ENCODE assay signal across 27 mouse cellular contexts in the genomic region with DNA sequence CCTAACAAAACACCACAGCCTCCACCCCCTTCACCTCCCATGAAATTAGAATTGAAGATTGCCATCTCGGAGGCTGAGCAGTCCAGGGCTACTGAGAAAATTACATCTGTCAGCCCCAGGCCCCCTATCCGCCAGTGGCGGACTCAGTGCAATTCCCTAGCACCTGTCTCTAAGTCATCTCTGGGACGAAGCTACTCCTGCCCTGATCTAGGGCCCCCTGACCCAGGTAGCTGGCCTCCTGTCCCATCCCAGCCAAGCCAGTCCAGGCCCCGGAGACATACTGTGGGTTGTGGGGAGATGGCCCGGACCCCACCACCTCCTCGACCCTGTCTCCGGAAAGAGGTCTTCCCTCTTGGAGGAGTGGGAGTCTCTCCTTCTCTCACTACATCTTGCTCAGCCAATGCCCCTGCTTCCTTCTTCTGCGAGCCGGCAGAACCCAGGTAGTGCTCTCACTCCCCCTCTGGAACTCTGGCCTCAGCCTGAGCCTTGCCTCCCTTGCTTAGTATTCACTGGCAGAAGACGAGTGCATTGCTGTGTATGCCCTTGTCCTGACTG. TPM values are rescaled to one million over a fixed set of nuclear protein-coding genes. Genes with fewer than 3 reads are reported as not detected.
DNase-seq lines count a peak whose midpoint lies in the region; ATAC-seq lines count a peak whose summit lies in the region.
"Had no signal": no experiment of that assay in that cellular context is flagged by ENCODE, and none has a peak within 500 bp of the region (broad histone marks: within the 10 kb centered on the region; RNA-seq: fewer than 3 reads in every experiment).

No protein-coding gene starts in this region.

- WGBS in limb, embryonic 11.5 days, result 95% methylated on average over 11 of the region's 11 CpGs
- WGBS in limb, embryonic 10.5 days, result 93% methylated on average over 11 of the region's 11 CpGs
- 94% methylated on average over 11 of the region's 11 CpGs for WGBS in embryonic facial prominence, embryonic 13.5 days

- no peak overlapping the region for H3K27ac ChIP-seq in limb, embryonic 11.5 days (replicated peaks; ENCODE audit: low read depth, low read length)
- no peak overlapping the region for H3K27ac ChIP-seq in limb, embryonic 10.5 days
- H3K27ac ChIP-seq in embryonic facial prominence, embryonic 13.5 days, result no peak overlapping the region
- H3K27ac ChIP-seq: forebrain, embryonic 12.5 days; hindbrain, embryonic 12.5 days; lung, embryonic 15.5 days; midbrain, embryonic 12.5 days; neural tube, embryonic 13.5 days; stomach, postnatal 0 days had no signal

- peaks cover 21% of the 10 kb centered on the region for H3K36me3 ChIP-seq in limb, embryonic 11.5 days (ENCODE audit: control insufficient read depth, insufficient read depth, low read length)
- peaks cover 47% of the 10 kb centered on the region for H3K36me3 ChIP-seq in limb, embryonic 10.5 days
- H3K36me3 ChIP-seq in embryonic facial prominence, embryonic 13.5 days, result peaks cover 34% of the 10 kb centered on the region

- H3K4me3 ChIP-seq in limb, embryonic 11.5 days (ENCODE audit: low read depth, low read length), result 0 out of 2 replicates have a peak overlapping the region, but pooled peaks have one; percentile 6
- H3K4me3 ChIP-seq in limb, embryonic 10.5 days, result no peak overlapping the region
- no peak overlapping the region for H3K4me3 ChIP-seq in embryonic facial prominence, embryonic 13.5 days
- H3K4me3 ChIP-seq: erythroblast, embryonic 14.5 days; forebrain, embryonic 12.5 days; hindbrain, embryonic 12.5 days; liver, embryonic 15.5 days; lung, embryonic 15.5 days; midbrain, embryonic 12.5 days; neural tube, embryonic 13.5 days had no signal

- no peak for ATAC-seq in limb, embryonic 11.5 days (ENCODE audit: insufficient number of reproducible peaks, low FRiP score, low TSS enrichment, low read depth)
- no peak for ATAC-seq in embryonic facial prominence, embryonic 13.5 days (ENCODE audit: insufficient number of reproducible peaks, insufficient read depth, low FRiP score, low TSS enrichment, low read depth)
- ATAC-seq: CD4-positive, CD25-positive, alpha-beta regulatory T cell, adult 4 months had no signal

- peaks cover 16% of the 10 kb centered on the region for H3K4me1 ChIP-seq in limb, embryonic 11.5 days (ENCODE audit: control insufficient read depth, insufficient read depth, low read length)
- H3K4me1 ChIP-seq in limb, embryonic 10.5 days, result peaks cover 34% of the 10 kb centered on the region
- peaks cover 23% of the 10 kb centered on the region for H3K4me1 ChIP-seq in embryonic facial prominence, embryonic 13.5 days

- no peak overlapping the region for H3K4me2 ChIP-seq in limb, embryonic 11.5 days (ENCODE audit: low read depth, severe bottlenecking)
- H3K4me2 ChIP-seq in embryonic facial prominence, embryonic 13.5 days, result no peak overlapping the region
- H3K4me2 ChIP-seq: forebrain, embryonic 12.5 days; hindbrain, embryonic 12.5 days; lung, embryonic 15.5 days; midbrain, embryonic 12.5 days; neural tube, embryonic 13.5 days had no signal

- no peak overlapping the region for H3K9ac ChIP-seq in limb, embryonic 11.5 days (ENCODE audit: low read length)
- H3K9ac ChIP-seq in embryonic facial prominence, embryonic 13.5 days, result 0 out of 2 replicates have a peak overlapping the region, but pooled peaks have one; percentile 16
- H3K9ac ChIP-seq: forebrain, embryonic 12.5 days; hindbrain, embryonic 12.5 days; liver, embryonic 15.5 days; lung, embryonic 15.5 days; midbrain, embryonic 12.5 days; neural tube, embryonic 13.5 days had no signal

- DNase-seq in cerebellum, adult 9-10 months, result peak; percentile 58
- no peak for DNase-seq in cerebellum, postnatal 10 days
- DNase-seq in heart, adult 11 months, result peak; percentile 93
- DNase-seq in heart, adult 9 months (ENCODE audit: low spot score in 2 of 2), result no peak
- DNase-seq in limb, embryonic 11.5 days (ENCODE audit: low spot score), result no peak
- DNase-seq in limb, embryonic 10.5 days (ENCODE audit: low spot score), result no peak
- no peak for DNase-seq in lung, postnatal 10 days
- DNase-seq: adrenal gland, postnatal 25 days; cerebellum, postnatal 25 days; embryo, embryonic 11 days; gastrocnemius, postnatal 36 days; heart, postnatal 14 days; kidney, adult 18-20 months; kidney, postnatal 4 days; liver; lung, postnatal 36 days; right cerebral cortex, postnatal 4 days had no signal

- no peaks in the 10 kb centered on the region for H3K27me3 ChIP-seq in limb, embryonic 11.5 days (ENCODE audit: control insufficient read depth, insufficient read depth, low read length)
- H3K27me3 ChIP-seq in limb, embryonic 10.5 days (ENCODE audit: low read depth, poor library complexity, severe bottlenecking), result no peaks in the 10 kb centered on the region
- H3K27me3 ChIP-seq in embryonic facial prominence, embryonic 13.5 days, result no peaks in the 10 kb centered on the region
- H3K27me3 ChIP-seq: forebrain, embryonic 12.5 days; hindbrain, embryonic 12.5 days; liver, embryonic 15.5 days; lung, embryonic 15.5 days; midbrain, embryonic 12.5 days; neural tube, embryonic 13.5 days had no signal

- no peaks in the 10 kb centered on the region for H3K9me3 ChIP-seq in limb, embryonic 11.5 days (ENCODE audit: control insufficient read depth, low read length)
- H3K9me3 ChIP-seq in limb, embryonic 10.5 days (replicated peaks), result no peaks in the 10 kb centered on the region
- no peaks in the 10 kb centered on the region for H3K9me3 ChIP-seq in embryonic facial prominence, embryonic 13.5 days
- H3K9me3 ChIP-seq: forebrain, embryonic 12.5 days; hindbrain, embryonic 12.5 days; liver, embryonic 15.5 days; lung, embryonic 15.5 days; midbrain, embryonic 12.5 days; neural tube, embryonic 13.5 days had no signal

RNA-seq across cellular contexts. Expression of a gene that starts 3.7 kb away (rescaled TPM):
- 13.2 and 14.3 TPM in 2 replicates for polyA plus RNA-seq in limb, embryonic 11.5 days (2014; fragmentation: Nextera tagmentation; extraction: Ambion mirVana)
- 11.4 and 12.5 TPM in 2 replicates for polyA plus RNA-seq in limb, embryonic 10.5 days (2016; fragmentation: Nextera tagmentation; extraction: Ambion mirVana)
- 12.2 and 15.3 TPM in 2 replicates for polyA plus RNA-seq in embryonic facial prominence, embryonic 13.5 days (2015; fragmentation: Nextera tagmentation; extraction: Ambion mirVana)

RNA-seq across cellular contexts. Expression of a gene that starts 15.9 kb away (rescaled TPM):
- polyA plus RNA-seq in limb, embryonic 11.5 days (2014; fragmentation: Nextera tagmentation; extraction: Ambion mirVana), result 49.1 and 53.4 TPM in 2 replicates
- polyA plus RNA-seq in limb, embryonic 10.5 days (2016; fragmentation: Nextera tagmentation; extraction: Ambion mirVana), result 41.0 and 46.9 TPM in 2 replicates
- polyA plus RNA-seq in embryonic facial prominence, embryonic 13.5 days (2015; fragmentation: Nextera tagmentation; extraction: Ambion mirVana), result 46.0 and 48.3 TPM in 2 replicates

RNA-seq across cellular contexts. Expression of a gene that starts 26.3 kb away (rescaled TPM):
- polyA plus RNA-seq in limb, embryonic 11.5 days (2014; fragmentation: Nextera tagmentation; extraction: Ambion mirVana), result 16.5 and 17.6 TPM in 2 replicates
- polyA plus RNA-seq in limb, embryonic 10.5 days (2016; fragmentation: Nextera tagmentation; extraction: Ambion mirVana), result 14.2 and 14.5 TPM in 2 replicates
- polyA plus RNA-seq in embryonic facial prominence, embryonic 13.5 days (2015; fragmentation: Nextera tagmentation; extraction: Ambion mirVana), result 11.8 and 13.1 TPM in 2 replicates

RNA-seq across cellular contexts. Expression of a gene that starts 36.5 kb away (rescaled TPM):
- polyA plus RNA-seq in limb, embryonic 11.5 days (2014; fragmentation: Nextera tagmentation; extraction: Ambion mirVana), result 59.4 and 61.4 TPM in 2 replicates
- 70.9 and 80.4 TPM in 2 replicates for polyA plus RNA-seq in limb, embryonic 10.5 days (2016; fragmentation: Nextera tagmentation; extraction: Ambion mirVana)
- 52.1 and 55.6 TPM in 2 replicates for polyA plus RNA-seq in embryonic facial prominence, embryonic 13.5 days (2015; fragmentation: Nextera tagmentation; extraction: Ambion mirVana)

RNA-seq across cellular contexts. Expression of a gene that starts 44.1 kb away (rescaled TPM):
- polyA plus RNA-seq in limb, embryonic 11.5 days (2014; fragmentation: Nextera tagmentation; extraction: Ambion mirVana), result 19.4 and 21.0 TPM in 2 replicates
- polyA plus RNA-seq in limb, embryonic 10.5 days (2016; fragmentation: Nextera tagmentation; extraction: Ambion mirVana), result 15.4 and 17.1 TPM in 2 replicates
- 18.6 and 19.0 TPM in 2 replicates for polyA plus RNA-seq in embryonic facial prominence, embryonic 13.5 days (2015; fragmentation: Nextera tagmentation; extraction: Ambion mirVana)

Comparison
In these comparisons a context has a peak if more than half of its experiments do, and no peak if none do; other contexts are left out.
1. DNase-seq: peak in cerebellum, adult 9-10 months (single experiment) and heart, adult 11 months (single experiment); none in cerebellum, postnatal 10 days (0 of 2), heart, adult 9 months (0 of 2), limb, embryonic 11.5 days (single experiment), limb, embryonic 10.5 days (single experiment) and lung, postnatal 10 days (single experiment).